Mouse (Mus musculus) lung, adult 2 months (tissue): Measurements from ENCODE around the gene Larp1b.

ENCODE experiments used
- CTCF ChIP-seq: fragments of 200-500 bp; IDR thresholded peaks from 2 replicates; pipeline ENCODE4 v1.5.1; 2011; ENCODE audit warnings: mild to moderate bottlenecking, low read length, control low read depth; ENCODE audit not compliant: insufficient read depth
- POLR2A ChIP-seq: fragments of 200-500 bp; IDR thresholded peaks from 2 replicates; pipeline ENCODE4 v1.6.1; 2011; ENCODE audit warnings: low read depth, mild to moderate bottlenecking, control low read depth, low read length, borderline replicate concordance; ENCODE audit errors: extremely low read depth

- TF ChIP-seq CTCF: no peak
- no peak for TF ChIP-seq POLR2A
Measured at GRCm38 (mm10) chr3:41080724-41081123, 131.1 kb downstream of the Larp1b start.
